Mouse (Mus musculus): Measurements from ENCODE around the gene Utp6.

DNA sequence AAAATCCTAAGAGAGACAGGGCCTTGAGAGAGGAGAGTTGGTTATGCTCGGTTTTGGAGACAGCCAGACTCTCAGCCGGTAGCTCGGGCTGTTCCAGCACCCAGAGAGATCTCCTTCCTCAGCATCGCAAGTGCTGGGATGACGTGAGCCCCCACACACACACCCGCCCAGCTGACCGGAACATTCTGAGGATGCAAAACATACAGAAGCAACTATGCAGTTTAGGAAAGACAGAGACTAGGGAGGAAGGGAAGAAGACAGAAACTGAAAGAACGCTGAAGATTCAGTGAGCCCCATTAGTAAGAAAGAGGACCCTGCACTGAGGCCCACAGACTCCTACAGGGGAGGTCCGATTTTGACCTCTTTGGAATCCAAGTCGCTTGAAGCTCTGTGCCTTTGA lies 5.6 kb upstream of the Utp6 start:
- no peak for TF ChIP-seq POLR2AphosphoS2 (IDR thresholded peaks at IDR 0.05; ENCODE audit: insufficient read length, low read depth)
- TF ChIP-seq MAX (IDR thresholded peaks at IDR 0.05; ENCODE audit: low read depth) = no peak
- no peak for TF ChIP-seq E2F4 (IDR thresholded peaks at IDR 0.05; ENCODE audit: insufficient read depth)
- no peak for TF ChIP-seq MYOD1 (IDR thresholded peaks at IDR 0.05; ENCODE audit: control insufficient read depth in 1 of 3, insufficient read length in 2 of 3, low read depth in 2 of 3)
- no peak for TF ChIP-seq MYOG (IDR thresholded peaks at IDR 0.05; ENCODE audit: control insufficient read depth in 1 of 3, insufficient read depth in 1 of 3, insufficient read length in 2 of 3, low read depth in 2 of 3)
- TF ChIP-seq SRF (IDR thresholded peaks at IDR 0.05; ENCODE audit: control insufficient read depth, insufficient read length, low read depth) = no peak
- TF ChIP-seq POLR2A (IDR thresholded peaks at IDR 0.05; ENCODE audit: insufficient read length, low read depth) = no peak
- no peak for TF ChIP-seq CEBPB (IDR thresholded peaks at IDR 0.05; ENCODE audit: insufficient read depth, poor library complexity, severe bottlenecking)
- no peak for TF ChIP-seq USF1 (IDR thresholded peaks at IDR 0.05; ENCODE audit: low read depth)
- no peak for TF ChIP-seq TCF12 (IDR thresholded peaks at IDR 0.05; ENCODE audit: insufficient read depth, poor library complexity, severe bottlenecking)
- TF ChIP-seq REST (IDR thresholded peaks at IDR 0.05; ENCODE audit: insufficient read depth, insufficient read length) = no peak

All from myocyte (in vitro differentiated cells).